ENCODE assay signal across 9 mouse cellular contexts in genomic region chr8:108798012-108798411, GRCm38 (mm10).
DNase-seq lines count a peak whose midpoint lies in the region; ATAC-seq and TF ChIP-seq lines count a peak whose summit lies in the region.
"Had no signal": no experiment of that assay in that cellular context is flagged by ENCODE, and none has a peak within 500 bp of the region (broad histone marks: within the 10 kb centered on the region; RNA-seq: fewer than 3 reads in every experiment).

No protein-coding gene starts in this region.

- H3K4me3 ChIP-seq in embryonic facial prominence, embryonic 15.5 days (replicated peaks) = no peak overlapping the region
- H3K4me3 ChIP-seq in hindbrain, embryonic 14.5 days (replicated peaks; ENCODE audit: low read length) = no peak overlapping the region
- no peak overlapping the region for H3K4me3 ChIP-seq in neural tube, embryonic 15.5 days (replicated peaks)

- DNase-seq in cerebellum, adult 11 months = peak; percentile 10
- peak; percentile 97 for DNase-seq in Patski (ENCODE audit: low read depth, low spot score)
- peak; percentile 74 for DNase-seq in hindbrain, embryonic 14.5 days (ENCODE audit: low spot score)
- peak; percentile 90 for DNase-seq in left cerebral cortex, postnatal 4 days

- peaks cover 7% of the 10 kb centered on the region; the same call in 1 of the 2 replicates for H3K9me3 ChIP-seq in embryonic facial prominence, embryonic 15.5 days (replicated peaks)
- no peaks in the 10 kb centered on the region; the same call in 1 of the 2 replicates for H3K9me3 ChIP-seq in hindbrain, embryonic 14.5 days (ENCODE audit: control insufficient read depth, low read length)
- H3K9me3 ChIP-seq in neural tube, embryonic 15.5 days (replicated peaks) = no peaks in the 10 kb centered on the region

- POLR2A ChIA-PET in Patski (lab: Charles Lee) = interaction anchor here (0.7 kb wide), 1 partner anchor 87 kb away, joined by 4 read pairs; no protein-coding TSS in a partner anchor

- H3K27me3 ChIP-seq in Patski = no peaks in the 10 kb centered on the region
- H3K27me3 ChIP-seq in embryonic facial prominence, embryonic 15.5 days = no peaks in the 10 kb centered on the region
- no peaks in the 10 kb centered on the region for H3K27me3 ChIP-seq in hindbrain, embryonic 14.5 days (ENCODE audit: control insufficient read depth, insufficient read depth, low read length)
- no peaks in the 10 kb centered on the region for H3K27me3 ChIP-seq in neural tube, embryonic 15.5 days (replicated peaks)

- no peak overlapping the region for H3K9ac ChIP-seq in embryonic facial prominence, embryonic 15.5 days
- H3K9ac ChIP-seq in hindbrain, embryonic 14.5 days = no peak overlapping the region
- H3K9ac ChIP-seq in neural tube, embryonic 15.5 days (replicated peaks) = no peak overlapping the region

- no peak overlapping the region for H3K4me2 ChIP-seq in embryonic facial prominence, embryonic 15.5 days (replicated peaks)
- no peak overlapping the region for H3K4me2 ChIP-seq in hindbrain, embryonic 14.5 days (replicated peaks)
- 0 out of 2 replicates have a peak overlapping the region, but pooled peaks have one; percentile 3 for H3K4me2 ChIP-seq in neural tube, embryonic 15.5 days

- H3K4me1 ChIP-seq in embryonic facial prominence, embryonic 15.5 days = peaks cover 20% of the 10 kb centered on the region
- peaks cover 14% of the 10 kb centered on the region; the same call in 1 of the 2 replicates for H3K4me1 ChIP-seq in hindbrain, embryonic 14.5 days (replicated peaks; ENCODE audit: control insufficient read depth, insufficient read depth, low read length)
- peaks cover 24% of the 10 kb centered on the region for H3K4me1 ChIP-seq in neural tube, embryonic 15.5 days

- CTCF ChIA-PET in Patski (lab: Charles Lee) = no interaction called here

- intact Hi-C loops in left cerebral cortex, postnatal 4 days (cut with DNase I) = loop anchor here (10.0 kb wide), 1 partner anchor 387 kb away; no protein-coding TSS in a partner anchor

- WGBS in embryonic facial prominence, embryonic 15.5 days = 37% methylated on average over 12 of the region's 12 CpGs
- WGBS in hindbrain, embryonic 14.5 days = 40% methylated on average over 12 of the region's 12 CpGs
- WGBS in neural tube, embryonic 15.5 days = 34% methylated on average over 12 of the region's 12 CpGs

- ATAC-seq in cerebellum, adult (ENCODE audit: insufficient number of reproducible peaks, low FRiP score, low TSS enrichment) = no peak
- peak; percentile 97 for ATAC-seq in Patski
- ATAC-seq in embryonic facial prominence, embryonic 15.5 days (ENCODE audit: insufficient number of reproducible peaks, low FRiP score, low TSS enrichment, low read depth) = peak; percentile 71; the same call in 1 of the 2 replicates
- ATAC-seq in hindbrain, embryonic 14.5 days (ENCODE audit: low FRiP score) = peak; percentile 65; the same call in 1 of the 2 replicates
- ATAC-seq in neural tube, embryonic 15.5 days (ENCODE audit: low FRiP score) = peak; percentile 60; the same call in 1 of the 2 replicates
- no peak for ATAC-seq in megakaryocyte progenitor cell, adult 5-6 weeks (replicated peaks; ENCODE audit: poor library complexity)

- no peak for TF ChIP-seq CTCF in Patski (IDR thresholded peaks at IDR 0.05)

- peaks cover 42% of the 10 kb centered on the region for H3K36me3 ChIP-seq in embryonic facial prominence, embryonic 15.5 days
- H3K36me3 ChIP-seq in hindbrain, embryonic 14.5 days (replicated peaks; ENCODE audit: control insufficient read depth, insufficient read depth) = peaks cover 50% of the 10 kb centered on the region
- H3K36me3 ChIP-seq in neural tube, embryonic 15.5 days = peaks cover 32% of the 10 kb centered on the region

- in situ Hi-C loops in Patski (cut with MboI; ENCODE audit: low pct_unique_long_range_greater_than_20kb) = loop anchor here (5.0 kb wide), 1 partner anchor 86 kb away; no protein-coding TSS in a partner anchor

- peak overlapping the region; percentile 63 for H3K27ac ChIP-seq in embryonic facial prominence, embryonic 15.5 days (replicated peaks)
- no peak overlapping the region for H3K27ac ChIP-seq in hindbrain, embryonic 14.5 days
- peak overlapping the region; percentile 63 for H3K27ac ChIP-seq in neural tube, embryonic 15.5 days (replicated peaks)
- H3K27ac ChIP-seq: macrophage had no signal

Comparison
In these comparisons a context has a peak if more than half of its experiments do, and no peak if none do; other contexts are left out.
1. DNase-seq: peak in every context shown above with its lines; median percentile 97 in Patski; 90 in left cerebral cortex, postnatal 4 days; 74 in hindbrain, embryonic 14.5 days; 10 in cerebellum, adult 11 months.
2. ATAC-seq: peak in Patski (single experiment), embryonic facial prominence, embryonic 15.5 days (single experiment), hindbrain, embryonic 14.5 days (single experiment) and neural tube, embryonic 15.5 days (single experiment); none in cerebellum, adult (single experiment) and megakaryocyte progenitor cell, adult 5-6 weeks (single experiment).